Mouse (Mus musculus) layer of hippocampus, adult 2 months (tissue): Measurements from ENCODE around the gene Ifnl3. TPM values are rescaled to one million over a fixed set of nuclear protein-coding genes. Genes with fewer than 3 reads are reported as not detected.
"Not testable (repeated sequence)": the region's sequence is repeated elsewhere in the genome, so short reads cannot be mapped to it uniquely, and the experiment has no call there.

Experiments used
- DNase-seq, 2 experiments: peaks; one replicate each; pipeline ENCODE4 v3.0.0; 2022; ENCODE audit warnings: low spot score in 2 of 2
- H3K27ac ChIP-seq: fragments of 200-600 bp; 2 replicates; pipeline ENCODE4 v1.8.1; 2022
- H3K4me3 ChIP-seq: fragments of 200-600 bp; 2 replicates; pipeline ENCODE4 v1.8.1; 2022; ENCODE audit warnings: mild to moderate bottlenecking
- CTCF ChIP-seq: fragments of 200-600 bp; conservative IDR thresholded peaks from 2 replicates; pipeline ENCODE4 v1.8.1; 2022; ENCODE audit warnings: antibody characterized with exemption, mild to moderate bottlenecking, moderate library complexity
- long read RNA-seq, 2 experiments: library from polyadenylated mRNA; stranded (forward); transcript quantifications; one replicate each; pipeline ENCODE4 v2.0.0; 2021; ENCODE audit warnings: borderline mapping rate in 2 of 2
- total RNA-seq, 2 experiments: library from RNA; stranded (reverse); gene quantifications; 2 replicates each; pipeline ENCODE4 v1.2.3; 2021

Gene Ifnl3
- total RNA-seq = not detected
- long read RNA-seq, experiment 1 = 0 reads
- long read RNA-seq, experiment 2 = 0 reads

- H3K27ac ChIP-seq, DNase-seq, H3K4me3 ChIP-seq: not testable (repeated sequence)
These were observed at the start of gene Ifnl3 for GRCm38 (mm10) chr7:28522536-28522935. Gene Ifnl3 (plus strand): TSS chr7:28522836.

- Histone ChIP-seq H3K27ac (no peak overlapping the region), H3K4me3 (no peak overlapping the region)
- no peak; the same call in 1 of the 2 replicates for TF ChIP-seq CTCF
- DNase-seq = no peak
These were observed 46.4 kb upstream of the Ifnl3 start for GRCm38 (mm10) chr7:28476191-28476590.

GRCm38 (mm10) chr7:28477363-28477762 is 45.3 kb upstream of the Ifnl3 start:
- H3K27ac ChIP-seq = no peak overlapping the region
- TF ChIP-seq CTCF = no peak
- H3K4me3 ChIP-seq = no peak overlapping the region
- DNase-seq = no peak

- Histone ChIP-seq H3K4me3 (no peak overlapping the region), H3K27ac (no peak overlapping the region)
- no peak for TF ChIP-seq CTCF
- DNase-seq = no peak
These were observed 43.8 kb upstream of the Ifnl3 start for GRCm38 (mm10) chr7:28478854-28479253.

- peak overlapping the region; percentile 32; the same call in 1 of the 2 replicates for H3K27ac ChIP-seq
- DNase-seq = peak; percentile 30 to 33
- H3K4me3 ChIP-seq = no peak overlapping the region
- no peak for TF ChIP-seq CTCF
These were observed 39.8 kb upstream of the Ifnl3 start for GRCm38 (mm10) chr7:28482854-28483253.

- Histone ChIP-seq H3K4me3 (no peak overlapping the region), H3K27ac (no peak overlapping the region)
- no peak for DNase-seq
- TF ChIP-seq CTCF = no peak
These were observed 38.4 kb upstream of the Ifnl3 start for GRCm38 (mm10) chr7:28484192-28484591.

GRCm38 (mm10) chr7:28488030-28488491 is 34.6 kb upstream of the Ifnl3 start:
- TF ChIP-seq CTCF = no peak
- Histone ChIP-seq H3K4me3 (peak overlapping the region; percentile 38), H3K27ac (no peak overlapping the region)
- no peak for DNase-seq

GRCm38 (mm10) chr7:28490410-28490809 is 32.2 kb upstream of the Ifnl3 start:
- peak; percentile 72 for TF ChIP-seq CTCF
- DNase-seq = peak in 1 of 2 experiments; percentile 17
- Histone ChIP-seq H3K27ac (no peak overlapping the region), H3K4me3 (no peak overlapping the region)

GRCm38 (mm10) chr7:28490903-28491302 is 31.7 kb upstream of the Ifnl3 start:
- H3K4me3 ChIP-seq = no peak overlapping the region
- TF ChIP-seq CTCF = no peak
- no peak for DNase-seq
- no peak overlapping the region for H3K27ac ChIP-seq

GRCm38 (mm10) chr7:28492310-28492709 is 30.3 kb upstream of the Ifnl3 start:
- H3K27ac ChIP-seq = no peak overlapping the region
- no peak for DNase-seq
- H3K4me3 ChIP-seq = no peak overlapping the region
- TF ChIP-seq CTCF = no peak

- no peak overlapping the region for H3K27ac ChIP-seq
- TF ChIP-seq CTCF = no peak
- DNase-seq = no peak
- H3K4me3 ChIP-seq = no peak overlapping the region
These were observed 27.2 kb upstream of the Ifnl3 start for GRCm38 (mm10) chr7:28495426-28495825.

GRCm38 (mm10) chr7:28505585-28505984 is 17.1 kb upstream of the Ifnl3 start:
- TF ChIP-seq CTCF = no peak
- Histone ChIP-seq H3K27ac (no peak overlapping the region), H3K4me3 (no peak overlapping the region)
- no peak for DNase-seq

- not testable (repeated sequence) for H3K27ac ChIP-seq, H3K4me3 ChIP-seq, DNase-seq
These were observed 13.5 kb upstream of the Ifnl3 start for GRCm38 (mm10) chr7:28509121-28509520.

- not testable (repeated sequence) for H3K27ac ChIP-seq, H3K4me3 ChIP-seq, DNase-seq
These were observed 12.1 kb upstream of the Ifnl3 start, which contains the start of gene Ifnl2 for GRCm38 (mm10) chr7:28510405-28510974. Gene Ifnl2 (minus strand): TSS chr7:28510455.
